Mouse (Mus musculus): Measurements from ENCODE around the gene Rtel1.
A peak's percentile ranks its signal among the peaks of the same experiment; 100 is the strongest.

The Rtel1 gene

DNA sequence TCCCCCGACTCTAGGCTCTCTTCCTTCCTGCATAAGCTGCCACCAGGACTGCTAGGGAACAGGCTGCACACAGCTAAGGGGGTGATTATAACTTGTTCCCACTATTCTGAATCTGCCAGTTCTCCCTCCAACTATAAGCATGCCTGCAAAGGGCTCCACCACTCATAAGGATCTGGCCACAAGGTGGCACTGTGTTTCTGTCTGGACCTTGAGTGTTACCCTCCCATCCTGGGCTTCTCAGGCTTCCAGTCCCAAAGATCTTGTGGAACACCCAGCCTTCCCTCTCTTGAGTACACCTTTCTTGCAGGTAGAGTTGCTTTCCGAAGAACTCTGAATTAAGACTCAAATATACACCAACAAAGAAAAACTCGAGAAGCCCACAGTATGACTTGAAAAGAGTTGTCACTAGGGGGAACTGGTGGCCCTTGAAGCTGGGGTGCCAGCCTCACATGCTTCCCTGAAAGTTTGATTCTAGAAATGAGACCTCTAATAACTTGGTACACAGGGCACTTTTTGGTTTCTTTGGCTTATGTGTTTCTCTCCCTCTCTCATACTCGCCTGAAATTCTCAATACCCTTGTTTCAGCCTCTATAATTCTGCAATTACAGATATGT, 73.2 kb downstream of the Rtel1 start:
- DNase-seq: peak; percentile 89

DNA sequence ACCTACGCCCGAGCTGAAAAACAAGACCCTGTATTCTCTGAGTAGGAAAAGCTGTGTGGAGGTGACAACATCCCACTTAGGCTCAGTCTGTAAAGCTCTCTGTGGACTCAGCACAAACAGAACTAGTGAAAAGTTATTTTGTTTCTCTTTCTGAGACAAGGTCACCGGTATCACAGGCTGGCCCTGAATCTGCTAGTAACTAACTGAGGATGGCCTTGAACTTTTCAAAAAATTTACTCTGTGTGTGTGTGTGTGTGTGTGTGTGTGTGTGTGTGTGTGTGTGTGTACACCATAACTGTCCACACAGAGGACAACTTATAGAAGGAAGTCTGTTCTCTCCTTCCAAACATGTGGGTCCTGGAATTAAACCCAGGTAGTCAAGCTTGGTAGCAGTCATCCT, 74.5 kb downstream of the Rtel1 start:
- DNase-seq: no peak

DNA sequence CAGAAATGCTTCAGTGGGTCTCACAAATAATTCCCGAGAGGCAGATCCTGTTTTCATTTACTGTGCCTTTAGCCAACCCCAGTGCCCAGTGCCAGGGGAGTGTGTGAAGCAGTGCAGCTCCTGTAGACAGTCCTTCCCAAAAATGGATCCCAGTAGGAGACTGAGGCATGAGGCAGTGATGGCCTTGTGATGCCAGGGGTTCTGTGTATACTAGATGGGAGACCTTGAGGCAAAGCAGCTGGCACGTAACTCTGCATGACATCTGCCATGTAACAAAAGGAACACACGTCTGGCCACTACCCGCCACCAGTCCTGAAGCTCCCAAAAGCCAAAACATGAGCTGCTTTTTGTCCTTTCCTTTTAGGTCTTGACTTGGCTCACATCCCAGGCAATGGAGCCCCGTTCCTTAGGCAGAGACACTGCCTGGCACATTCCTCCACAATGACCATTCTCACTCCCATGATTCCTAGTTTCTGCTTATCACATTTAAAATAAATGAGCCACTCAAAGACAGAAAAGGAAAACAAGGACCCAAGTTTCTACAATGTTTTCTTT, 77.7 kb downstream of the Rtel1 start:
- DNase-seq: no peak

DNA sequence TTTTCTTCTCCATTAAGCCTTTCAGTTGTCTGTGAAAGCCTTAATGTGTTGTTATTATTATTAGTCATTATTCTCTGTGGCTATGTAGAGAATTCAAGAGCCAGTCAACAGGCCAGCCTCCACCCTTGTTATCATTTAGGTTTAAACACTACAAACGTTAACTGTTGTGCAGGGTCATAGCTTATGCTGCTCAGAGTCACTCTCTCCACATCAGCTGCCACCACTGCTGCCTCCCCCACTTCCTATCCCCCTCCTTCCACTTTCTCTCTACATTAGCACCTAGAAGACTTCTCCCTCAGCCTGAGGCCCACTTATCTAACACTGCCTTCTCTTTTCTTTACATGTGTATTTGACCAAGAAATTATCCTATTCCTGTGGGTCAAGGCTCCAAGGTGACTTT, 82.0 kb downstream of the Rtel1 start:
- DNase-seq: no peak

- DNase-seq: no peak
Measured at GRCm38 (mm10) chr2:181403722-181404121, 84.2 kb downstream of the Rtel1 start.

Measured in kidney, adult 9 months (tissue).